Mouse (Mus musculus): ENCODE measurements around the gene Gm11397.
"Not testable (repeated sequence)": the region's sequence is repeated elsewhere in the genome, so short reads cannot be mapped to it uniquely, and the experiment has no call there.

Gene Gm11397

GRCm38 (mm10) chr13:33395461-33395860 is at the start of gene Gm11397:
Gm11397 (plus strand) TSS chr13:33395761.
- in situ Hi-C loops (cut with MboI; ENCODE audit: low sequenced_read_pairs): not testable (repeated sequence)

DNA sequence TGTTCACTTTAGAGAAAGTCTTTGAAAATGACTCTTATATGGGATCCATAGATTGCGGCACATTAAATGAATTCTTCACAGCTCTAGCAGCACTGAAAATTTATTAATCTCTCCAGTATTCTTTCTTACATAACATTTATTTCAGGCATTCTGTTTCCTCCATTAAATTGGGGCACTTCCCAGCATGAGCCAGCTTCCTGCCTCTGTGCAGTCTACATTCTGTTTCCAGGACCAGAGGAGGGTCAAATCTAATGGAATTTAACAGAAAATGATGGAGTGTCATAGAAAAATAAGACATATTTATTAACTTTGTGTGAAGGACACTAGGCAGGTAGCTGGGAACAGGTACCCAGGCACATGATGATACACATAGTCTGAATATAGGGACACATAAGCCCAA is 38.9 kb upstream of the Gm11397 start:
- in situ Hi-C loops (cut with MboI; ENCODE audit: low sequenced_read_pairs): not testable (repeated sequence)

- in situ Hi-C loops (cut with MboI; ENCODE audit: low sequenced_read_pairs): not testable (repeated sequence)
Observed at GRCm38 (mm10) chr13:33432714-33433113, 37.2 kb downstream of the Gm11397 start.
